Mouse (Mus musculus): ENCODE measurements at regions not wholly inside any gene's neighbourhood (a gene's known extent, or its start where the extent isn't known, plus 50 kb on each side); places are given as distances from the start of the nearest gene placed in this dataset.

DNA sequence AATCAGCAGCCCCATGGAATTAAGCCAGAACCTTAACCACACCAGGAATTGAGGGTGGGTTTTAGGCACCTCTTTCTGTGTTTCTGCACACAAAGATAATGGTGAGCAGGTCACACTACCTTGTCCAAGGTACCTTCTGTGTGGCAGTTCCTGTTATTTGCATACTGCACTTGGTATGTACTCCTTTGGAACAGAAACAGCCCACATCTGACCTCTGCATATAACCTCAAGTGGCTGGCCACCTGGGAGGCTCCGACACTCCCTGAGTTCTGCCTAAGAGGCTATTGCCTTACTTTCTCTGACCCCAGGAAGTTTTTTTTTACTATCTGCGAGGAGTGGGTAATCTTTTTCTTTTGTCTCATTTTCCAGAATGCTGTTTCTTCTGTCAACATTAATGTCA is 151.6 kb upstream of the Rbms1 start:
- no peak overlapping the region for H3K27ac ChIP-seq (ENCODE audit: insufficient read depth, low read depth)
- no peaks in the 10 kb centered on the region for H3K79me2 ChIP-seq (replicated peaks; ENCODE audit: control insufficient read depth, extremely low read depth, insufficient read depth, poor library complexity, severe bottlenecking)
- H3K9ac ChIP-seq (ENCODE audit: insufficient read depth, low read depth), result no peak overlapping the region
- no peaks in the 10 kb centered on the region for H3K9me3 ChIP-seq (replicated peaks; ENCODE audit: low read length)
- in situ Hi-C loops (cut with MboI; ENCODE audit: low pct_ligation_motif_present, low pct_unique_long_range_greater_than_20kb, low sequenced_read_pairs) (no loop called here), dilution Hi-C loops (cut with MboI; ENCODE audit: extremely low pct_ligation_motif_present, extremely low pct_unique_long_range_greater_than_20kb, low sequenced_read_pairs) (no loop called here)
- no peak for DNase-seq (ENCODE audit: extremely low read depth)
- 0 out of 4 replicates have a peak, but pooled peaks cover 0 to 3% of the 10 kb centered on the region in 2 experiments for H3K4me1 ChIP-seq (ENCODE audit: control insufficient read depth in 1 of 2, insufficient read depth in 2 of 2)
- TF ChIP-seq TCF12 (IDR thresholded peaks at IDR 0.05; ENCODE audit: low read depth, low read length) (no peak), JUN (IDR thresholded peaks at IDR 0.05; ENCODE audit: insufficient read depth, low read depth, low read length) (no peak), UBTF (IDR thresholded peaks at IDR 0.05; ENCODE audit: low read depth, low read length) (no peak), POLR2A (IDR thresholded peaks at IDR 0.05; ENCODE audit: low read depth, low read length) (no peak), KAT2A (IDR thresholded peaks at IDR 0.05; ENCODE audit: insufficient replicate concordance, low read length) (no peak), ZC3H11A (IDR thresholded peaks at IDR 0.05; ENCODE audit: low read depth, low read length) (no peak), SMC3 (IDR thresholded peaks at IDR 0.05; ENCODE audit: low read depth, low read length) (no peak), CHD1 (IDR thresholded peaks at IDR 0.05; ENCODE audit: low read depth, low read length) (no peak), MAZ (IDR thresholded peaks at IDR 0.05; ENCODE audit: low read depth, low read length) (no peak), NRF1 (IDR thresholded peaks at IDR 0.05; ENCODE audit: low read depth, low read length) (no peak), MAFK (IDR thresholded peaks at IDR 0.05; ENCODE audit: insufficient replicate concordance, low read length) (no peak)
- H3K4me2 ChIP-seq (ENCODE audit: insufficient read depth, low read depth, poor library complexity, severe bottlenecking), result no peak overlapping the region
- H3K4me3 ChIP-seq (replicated peaks in 1 of 3; ENCODE audit: low read depth in 2 of 3, low read length in 2 of 3, poor library complexity in 1 of 3), result no peak overlapping the region
- H3K36me3 ChIP-seq (replicated peaks in 1 of 2; ENCODE audit: control insufficient read depth in 1 of 2, insufficient read depth in 1 of 2, low read length in 1 of 2), result no peaks in the 10 kb centered on the region
- no peaks in the 10 kb centered on the region for H3K27me3 ChIP-seq (replicated peaks)

DNA sequence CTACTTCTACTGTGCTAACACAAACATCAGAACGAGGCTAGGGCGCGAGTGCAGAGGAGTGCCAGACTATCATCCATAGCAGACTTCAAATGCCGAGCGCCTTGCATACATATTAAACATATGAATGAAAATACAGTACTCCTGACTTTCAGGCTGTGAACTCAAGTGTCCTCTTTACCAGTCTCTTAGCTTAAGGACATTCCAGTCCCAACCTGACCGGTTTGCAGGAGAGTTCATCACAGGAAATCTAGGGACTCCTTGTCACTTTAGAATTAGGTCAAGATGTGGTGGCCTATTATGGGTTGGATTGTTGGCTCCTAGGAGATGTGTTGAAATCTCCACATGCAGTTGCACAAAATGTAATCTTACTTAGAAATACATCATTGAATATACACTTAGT is 150.9 kb upstream of the Rbms1 start:
- H3K27ac ChIP-seq (ENCODE audit: insufficient read depth, low read depth), result no peak overlapping the region
- H3K9me3 ChIP-seq (replicated peaks; ENCODE audit: low read length), result no peaks in the 10 kb centered on the region
- 0 out of 4 replicates have a peak, but pooled peaks cover 0 to 3% of the 10 kb centered on the region in 2 experiments for H3K4me1 ChIP-seq (ENCODE audit: control insufficient read depth in 1 of 2, insufficient read depth in 2 of 2)
- dilution Hi-C loops (cut with MboI; ENCODE audit: extremely low pct_ligation_motif_present, extremely low pct_unique_long_range_greater_than_20kb, low sequenced_read_pairs), result no loop called here
- no peak overlapping the region for H3K9ac ChIP-seq (ENCODE audit: insufficient read depth, low read depth)
- H3K4me2 ChIP-seq (ENCODE audit: insufficient read depth, low read depth, poor library complexity, severe bottlenecking), result no peak overlapping the region
- H3K27me3 ChIP-seq (replicated peaks), result no peaks in the 10 kb centered on the region
- no peak for DNase-seq (ENCODE audit: extremely low read depth)
- in situ Hi-C loops (cut with MboI; ENCODE audit: low pct_ligation_motif_present, low pct_unique_long_range_greater_than_20kb, low sequenced_read_pairs), result no loop called here
- no peak for TF ChIP-seq NELFE (IDR thresholded peaks at IDR 0.05; ENCODE audit: low read depth, low read length)
- TF ChIP-seq KAT2A (IDR thresholded peaks at IDR 0.05; ENCODE audit: insufficient replicate concordance, low read length), result no peak
- no peak for TF ChIP-seq MEF2A (IDR thresholded peaks at IDR 0.05; ENCODE audit: borderline replicate concordance, low read depth, low read length)
- TF ChIP-seq USF1 (IDR thresholded peaks at IDR 0.05; ENCODE audit: low read depth, low read length), result no peak
- no peak for TF ChIP-seq SMC3 (IDR thresholded peaks at IDR 0.05; ENCODE audit: low read depth, low read length)
- no peak for TF ChIP-seq SIN3A (IDR thresholded peaks at IDR 0.05; ENCODE audit: low read length)
- TF ChIP-seq ZMIZ1 (IDR thresholded peaks at IDR 0.05; ENCODE audit: low read depth, low read length), result no peak
- no peak overlapping the region for H3K4me3 ChIP-seq (replicated peaks in 1 of 3; ENCODE audit: low read depth in 2 of 3, low read length in 2 of 3, poor library complexity in 1 of 3)
- H3K79me2 ChIP-seq (replicated peaks; ENCODE audit: control insufficient read depth, extremely low read depth, insufficient read depth, poor library complexity, severe bottlenecking), result no peaks in the 10 kb centered on the region
- H3K36me3 ChIP-seq (replicated peaks in 1 of 2; ENCODE audit: control insufficient read depth in 1 of 2, insufficient read depth in 1 of 2, low read length in 1 of 2), result no peaks in the 10 kb centered on the region
